Mouse (Mus musculus) thymus, adult 2 months (tissue): ENCODE results near the gene Fsip1.

Source experiments
- CTCF ChIP-seq: fragments of 200-500 bp; IDR thresholded peaks from 2 replicates; pipeline ENCODE4 v1.5.1; 2012; ENCODE audit warnings: mild to moderate bottlenecking, control low read depth, low read length, moderate library complexity, borderline replicate concordance; ENCODE audit not compliant: control insufficient read depth, poor library complexity, insufficient read depth; ENCODE audit errors: extremely low read depth
- POLR2A ChIP-seq: fragments of 200-500 bp; IDR thresholded peaks from 2 replicates; pipeline ENCODE4 v1.6.1; 2012; ENCODE audit warnings: mild to moderate bottlenecking, low read length, control low read depth, moderate library complexity; ENCODE audit not compliant: control insufficient read depth, poor library complexity, insufficient read depth; ENCODE audit errors: extremely low read depth

GRCm38 (mm10) chr2:118085647-118086046 is 171.1 kb downstream of the Fsip1 start:
- TF ChIP-seq CTCF (no peak), POLR2A (no peak)
